Mouse (Mus musculus) kidney, adult 18-20 months (tissue): Measurements from ENCODE around the gene Gsk3a.

ENCODE experiments used
- DNase-seq: peaks from one replicate; pipeline ENCODE4 v3.0.0; 2021

The Gsk3a gene

GRCm38 (mm10) chr7:25220457-25221101, 17.1 kb downstream of the Gsk3a start, which contains the start of gene Dedd2:
Gene Dedd2, minus strand, starts transcription at chr7:25220615.
- DNase-seq: peak; percentile 59

DNA sequence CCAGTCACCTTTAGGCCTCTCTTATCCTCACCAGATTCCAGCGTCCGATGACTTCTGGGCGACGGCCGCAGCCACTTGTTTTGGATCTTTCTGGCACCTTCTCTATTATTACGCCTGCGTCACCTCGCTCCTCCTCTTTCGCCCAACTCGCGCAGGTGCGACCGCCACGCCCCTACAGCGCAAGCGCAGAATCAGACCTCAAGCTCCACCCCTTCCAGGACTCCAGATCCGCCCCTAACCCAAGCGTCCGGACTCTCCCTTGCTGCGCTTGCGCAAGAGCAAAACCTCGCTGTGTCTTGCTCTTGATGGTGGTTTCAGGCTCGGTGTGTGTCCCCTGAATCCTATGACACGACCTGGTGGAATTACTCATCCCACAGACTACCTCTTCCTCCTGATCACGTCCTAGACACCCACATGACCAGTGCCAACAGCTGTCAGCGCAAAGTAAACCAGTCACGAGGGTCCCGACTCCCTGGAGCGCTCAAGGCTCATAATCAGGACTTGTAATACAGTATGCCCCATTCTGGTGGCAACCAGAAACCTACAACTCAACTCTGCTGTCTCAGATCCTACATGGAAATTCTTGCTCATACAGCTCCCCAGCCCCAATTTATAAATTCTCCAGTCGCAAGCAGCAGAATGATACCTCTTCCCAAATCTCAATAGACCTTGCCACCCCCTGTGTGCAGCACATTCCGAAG, 17.7 kb downstream of the Gsk3a start:
- DNase-seq: peak; percentile 96

- DNase-seq: no peak
Measured at GRCm38 (mm10) chr7:25219416-25219750, 18.3 kb downstream of the Gsk3a start.

- peak; percentile 54 for DNase-seq
Measured at GRCm38 (mm10) chr7:25218705-25219415, 18.8 kb downstream of the Gsk3a start.

DNA sequence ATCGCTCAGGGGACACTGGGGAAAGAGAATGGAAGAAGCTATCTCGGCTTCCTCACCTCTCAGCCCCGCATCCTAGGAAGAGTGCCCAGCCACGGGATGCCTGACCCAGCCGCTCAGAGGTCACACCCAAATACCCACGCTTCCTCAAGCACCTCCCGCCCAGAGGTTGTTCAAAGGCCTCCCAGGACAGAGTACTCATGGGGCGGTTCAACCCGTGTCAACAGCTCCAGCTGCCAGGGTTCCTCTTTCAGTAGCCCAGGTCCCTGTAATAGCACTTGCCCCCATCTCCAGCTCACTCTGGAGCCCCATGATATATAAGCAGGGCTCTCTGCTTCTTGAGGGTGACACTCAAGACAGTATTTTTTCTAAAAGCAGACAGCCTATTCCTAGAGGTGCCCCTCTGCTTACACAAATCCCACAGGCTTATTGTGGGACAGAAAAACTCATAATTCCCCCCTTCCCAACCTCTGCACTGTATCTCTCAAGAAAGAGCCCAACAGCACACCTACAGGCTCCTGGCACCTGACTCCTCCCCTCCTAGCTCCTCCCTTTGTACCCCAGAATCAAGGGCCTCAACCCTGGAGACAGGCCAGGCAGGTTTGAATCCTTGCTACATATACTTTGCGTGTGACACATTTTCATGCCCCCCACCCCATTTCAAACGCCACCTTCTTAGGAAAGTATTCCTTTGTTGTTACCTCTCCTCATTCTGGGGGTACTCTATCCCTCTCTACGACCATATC, 19.8 kb downstream of the Gsk3a start:
- peak; percentile 41 for DNase-seq

DNA sequence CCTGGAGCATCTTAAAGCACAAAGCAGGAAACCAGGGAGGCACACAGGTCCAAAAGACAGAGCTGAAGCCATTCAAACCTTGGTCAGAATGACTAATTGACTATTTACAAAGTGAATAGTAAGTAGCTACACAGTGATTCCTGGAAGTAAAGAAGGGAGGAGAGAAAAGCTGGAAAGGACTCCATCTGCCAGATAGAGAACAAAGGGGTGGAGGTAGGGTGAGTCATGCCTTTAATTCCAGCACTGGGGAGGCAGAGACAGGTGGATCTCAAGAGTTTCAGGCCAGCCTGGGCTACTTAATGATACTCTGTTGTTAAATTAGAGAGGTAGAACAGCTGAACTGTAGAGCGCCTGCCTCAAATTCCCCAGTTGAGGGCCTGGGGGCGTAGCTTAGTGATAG, 23.5 kb downstream of the Gsk3a start:
- DNase-seq: no peak

- DNase-seq: no peak
Measured at GRCm38 (mm10) chr7:25213099-25213498, 24.6 kb downstream of the Gsk3a start.

DNA sequence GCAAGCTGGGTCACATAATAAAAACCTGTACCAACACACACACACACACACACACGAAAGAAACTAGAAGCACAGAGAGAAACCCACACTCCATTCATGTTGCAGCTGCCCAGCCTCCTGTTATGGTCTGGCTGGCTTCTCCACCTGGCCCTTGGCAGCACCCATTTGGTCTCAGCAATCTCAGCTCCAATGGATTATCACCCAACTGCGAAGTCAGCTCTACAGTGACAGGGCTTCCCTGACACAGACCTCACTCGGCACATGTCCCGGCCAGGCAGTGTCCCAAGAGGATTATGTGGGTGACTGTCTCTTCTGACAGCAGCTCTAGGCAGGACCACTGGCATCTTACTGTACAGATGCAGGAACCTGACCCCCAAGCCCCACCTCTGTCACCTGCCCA, 27.2 kb downstream of the Gsk3a start:
- DNase-seq: no peak

- DNase-seq: no peak
Measured at GRCm38 (mm10) chr7:25209161-25209622, 28.5 kb downstream of the Gsk3a start.

- no peak for DNase-seq
Measured at GRCm38 (mm10) chr7:25206094-25206830, 31.4 kb downstream of the Gsk3a start.

GRCm38 (mm10) chr7:25205355-25206093, 32.1 kb downstream of the Gsk3a start:
- no peak for DNase-seq

DNA sequence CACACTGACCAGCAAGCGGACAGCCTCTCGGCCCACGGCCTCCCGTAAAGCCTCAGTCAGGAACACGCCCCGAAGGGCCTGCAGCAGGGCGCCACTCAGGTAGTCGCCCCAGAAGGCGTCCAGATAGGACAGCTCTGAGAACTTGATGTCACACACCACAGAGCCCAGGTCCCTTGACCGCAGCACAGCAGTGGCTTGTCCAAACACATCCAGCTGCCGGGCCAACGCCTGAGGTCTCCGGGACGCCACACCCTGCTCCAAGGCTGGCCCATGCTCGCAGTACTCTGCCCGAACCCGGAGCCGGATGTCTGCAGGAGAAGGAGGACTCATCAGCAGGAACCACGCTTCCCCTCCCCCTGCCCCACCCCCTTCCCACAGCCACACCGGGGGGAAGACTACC, 34.0 kb downstream of the Gsk3a start:
- DNase-seq: no peak

DNA sequence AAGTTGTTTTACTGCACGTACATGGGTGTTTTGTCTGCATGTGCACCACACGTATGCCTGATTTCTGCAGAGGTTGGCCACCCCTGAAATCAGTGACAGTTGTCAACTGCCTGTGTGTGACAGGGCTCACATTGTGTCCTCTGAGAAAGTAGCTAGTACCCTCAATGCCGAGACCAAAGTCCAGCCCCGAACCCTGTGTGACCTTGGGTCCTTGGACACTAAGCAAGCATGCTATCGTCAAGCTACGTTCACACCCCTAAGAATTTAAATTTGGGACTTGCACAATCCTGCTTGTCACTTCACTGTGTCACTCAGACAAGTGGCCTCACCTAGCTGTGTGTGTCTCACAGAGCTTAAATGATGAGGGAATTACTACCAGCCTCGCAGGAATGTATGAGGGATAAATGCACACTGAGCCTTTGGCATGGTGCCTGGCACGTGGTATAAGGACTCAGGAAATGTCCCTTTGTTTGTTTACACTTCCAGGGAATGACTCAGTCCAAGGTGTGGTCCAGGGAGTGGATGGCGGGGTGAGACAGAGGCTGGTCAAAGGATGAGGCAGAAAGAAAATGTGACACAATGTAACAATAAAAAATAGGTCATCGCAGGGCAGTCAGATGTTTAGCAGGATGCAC, 40.1 kb downstream of the Gsk3a start:
- DNase-seq: peak; percentile 25

- DNase-seq: no peak
Measured at GRCm38 (mm10) chr7:25196107-25196506, 41.5 kb downstream of the Gsk3a start.

- DNase-seq: no peak
Measured at GRCm38 (mm10) chr7:25195148-25195547, 42.5 kb downstream of the Gsk3a start.

DNA sequence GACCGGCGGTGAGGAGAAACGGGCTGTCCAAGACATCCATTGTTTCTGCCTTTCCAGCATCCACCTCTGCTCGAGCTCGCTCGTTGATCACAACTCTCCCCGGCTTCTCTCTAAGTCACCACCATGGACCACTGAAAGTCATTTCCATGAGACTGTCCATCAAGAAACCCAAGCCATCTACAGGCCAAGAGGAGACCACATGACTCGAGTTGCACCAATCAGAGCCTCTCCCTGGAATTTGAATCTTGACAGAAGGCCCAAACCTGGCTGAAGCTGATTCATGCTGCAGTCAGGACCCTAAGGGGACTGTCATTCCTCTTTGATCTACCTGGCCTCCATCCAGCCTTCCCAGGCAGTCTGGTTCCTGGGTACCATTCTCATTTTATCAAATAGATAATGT, 45.5 kb downstream of the Gsk3a start:
- no peak for DNase-seq

DNA sequence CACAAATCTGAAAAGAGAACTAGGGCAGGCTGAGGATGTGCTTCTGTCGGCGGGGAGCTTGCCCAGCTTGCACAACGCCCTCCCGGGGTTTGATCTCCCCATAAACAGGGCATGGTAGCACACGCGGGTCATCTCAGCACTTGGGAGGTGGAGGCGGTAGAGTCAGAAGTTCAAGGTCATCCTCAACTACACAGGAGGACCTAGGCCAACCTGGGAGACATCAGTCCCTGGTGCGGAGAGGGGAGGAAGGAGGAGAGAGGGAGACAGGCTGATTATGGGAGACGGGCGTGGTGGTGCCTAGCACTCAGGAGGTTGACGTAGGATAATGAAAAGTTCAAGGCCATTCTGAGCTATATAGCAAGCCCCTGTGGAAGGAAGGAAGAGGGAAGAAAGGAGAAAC, 46.8 kb downstream of the Gsk3a start:
- no peak for DNase-seq

GRCm38 (mm10) chr7:25187662-25188650, 49.7 kb downstream of the Gsk3a start:
- peak; percentile 84 for DNase-seq

GRCm38 (mm10) chr7:25184091-25184490, 53.6 kb downstream of the Gsk3a start:
- DNase-seq: no peak

GRCm38 (mm10) chr7:25181814-25182213, 55.8 kb downstream of the Gsk3a start:
- no peak for DNase-seq
